Mouse (Mus musculus): ENCODE measurements around the gene Tmem59l. TPM values are rescaled to one million over a fixed set of nuclear protein-coding genes. Genes with fewer than 3 reads are reported as not detected.

Gene Tmem59l
- total RNA-seq, 2 experiments from 2014 or later: 65.7 to 80.3 TPM

Other genes with a start within 250 kb of the Tmem59l start
- 10 to 100 TPM; 20.0 to 22.3 TPM for gene Homer3, start 204.5 kb downstream of the Tmem59l start, total RNA-seq (2021)
- 10 to 100 TPM; 65.7 to 69.9 TPM for gene Ddx49, start 184.9 kb downstream of the Tmem59l start, total RNA-seq (2021)
- 100 to 1,000 TPM; 110 to 113 TPM for gene Cope, start 184.8 kb downstream of the Tmem59l start, total RNA-seq (2021)
- 10 to 100 TPM; 61.6 to 67.6 TPM for gene Cers1, start 171.6 kb downstream of the Tmem59l start, total RNA-seq (2021)
- gene Gdf1, start 157.5 kb downstream of the Tmem59l start, total RNA-seq (2021): 1 to 10 TPM; 6.8 to 7.9 TPM
- gene Upf1, start 134.1 kb downstream of the Tmem59l start, total RNA-seq (2021): 10 to 100 TPM; 54.9 to 55.3 TPM
- gene Comp, start 113.8 kb downstream of the Tmem59l start, total RNA-seq (2021): under 1 TPM in 1 of 2 experiments, not detected in 1; 0.20 TPM
- gene Crtc1, start 47.8 kb downstream of the Tmem59l start, total RNA-seq (2021): 100 to 1,000 TPM; 109 TPM
- gene Klhl26, start 10.4 kb downstream of the Tmem59l start, total RNA-seq (2021): 10 to 100 TPM; 26.3 to 28.7 TPM
- gene Crlf1, start 5.8 kb upstream of the Tmem59l start, total RNA-seq (2021): 10 to 100 TPM; 22.3 to 32.3 TPM
- 100 to 1,000 TPM; 109 to 116 TPM for gene Rex1bd, start 19.4 kb upstream of the Tmem59l start, total RNA-seq (2021)
- 1,000 to 10,000 TPM; 1,115 to 1,131 TPM for gene Uba52, start 23.4 kb upstream of the Tmem59l start, total RNA-seq (2021)
- 100 to 1,000 TPM; 311 to 344 TPM for gene Fkbp8, start 40.4 kb upstream of the Tmem59l start, total RNA-seq (2021)
- 10 to 100 TPM; 31.9 to 33.0 TPM for gene Kxd1, start 40.6 kb upstream of the Tmem59l start, total RNA-seq (2021)
- gene Ell, start 52.1 kb upstream of the Tmem59l start, total RNA-seq (2021): 10 to 100 TPM; 17.7 to 20.0 TPM
- 10 to 100 TPM; 87.9 to 88.5 TPM for gene Isyna1, start 107.0 kb upstream of the Tmem59l start, total RNA-seq (2021)
- gene Ssbp4, start 121.5 kb upstream of the Tmem59l start, total RNA-seq (2021): 100 to 1,000 TPM; 156 to 193 TPM
- gene Lrrc25, start 128.8 kb upstream of the Tmem59l start, total RNA-seq (2021): 1 to 10 TPM; 1.1 to 1.3 TPM
- gene Gdf15, start 145.1 kb upstream of the Tmem59l start, total RNA-seq (2021): not detected
- gene Pgpep1, start 173.0 kb upstream of the Tmem59l start, total RNA-seq (2021): 10 to 100 TPM; 29.7 to 30.5 TPM
- gene Lsm4, start 185.9 kb upstream of the Tmem59l start, total RNA-seq (2021): 10 to 100 TPM; 85.2 to 93.7 TPM
- gene Jund, start 211.6 kb upstream of the Tmem59l start, total RNA-seq (2021): 100 to 1,000 TPM; 146 to 158 TPM
- gene Iqcn, start 216.1 kb upstream of the Tmem59l start, total RNA-seq (2021): under 1 TPM; 0.40 to 0.50 TPM
- not detected for gene Gm3336, start 231.2 kb upstream of the Tmem59l start, total RNA-seq (2021)
- under 1 TPM; 0.56 to 0.66 TPM for gene Pde4c, start 236.4 kb upstream of the Tmem59l start, total RNA-seq (2021)

Measured in left cerebral cortex, postnatal 4 days (tissue).